Mouse (Mus musculus) retina, postnatal 7 days (tissue): ENCODE results near the gene Rint1.
"Not testable (repeated sequence)": the region's sequence is repeated elsewhere in the genome, so short reads cannot be mapped to it uniquely, and the experiment has no call there.

ENCODE experiments used
- DNase-seq: peaks from one replicate; pipeline ENCODE4 v3.0.0-alpha.2; 2012; ENCODE audit warnings: low read depth, low spot score

Rint1 gene

GRCm38 (mm10) chr5:23826321-23827004 lies 39.0 kb downstream of the Rint1 start:
- peak; percentile 50 for DNase-seq

- DNase-seq = no peak
Measured at GRCm38 (mm10) chr5:23830897-23831752, 43.6 kb downstream of the Rint1 start.

GRCm38 (mm10) chr5:23835691-23836090 lies 48.2 kb downstream of the Rint1 start:
- DNase-seq = not testable (repeated sequence)

- no peak for DNase-seq
Measured at GRCm38 (mm10) chr5:23838158-23838557, 50.6 kb downstream of the Rint1 start.

- DNase-seq = peak; percentile 93
Measured at GRCm38 (mm10) chr5:23843674-23844530, 56.4 kb downstream of the Rint1 start, which contains the start of gene Tomm7. Gene Tomm7 (minus strand): TSS chr5:23844161.

GRCm38 (mm10) chr5:23844531-23844841 lies 57.0 kb downstream of the Rint1 start:
- DNase-seq = no peak

- no peak for DNase-seq
Measured at GRCm38 (mm10) chr5:23845141-23845540, 57.6 kb downstream of the Rint1 start.

- peak; percentile 72 for DNase-seq
Measured at GRCm38 (mm10) chr5:23850345-23851159, 63.0 kb downstream of the Rint1 start.

- not testable (repeated sequence) for DNase-seq
Measured at GRCm38 (mm10) chr5:23851160-23851555, 63.6 kb downstream of the Rint1 start.

GRCm38 (mm10) chr5:23852916-23853315 lies 65.4 kb downstream of the Rint1 start:
- not testable (repeated sequence) for DNase-seq

- no peak for DNase-seq
Measured at GRCm38 (mm10) chr5:23855484-23855883, 68.0 kb downstream of the Rint1 start.

GRCm38 (mm10) chr5:23856164-23856563 lies 68.7 kb downstream of the Rint1 start:
- DNase-seq = no peak

GRCm38 (mm10) chr5:23857189-23857588 lies 69.7 kb downstream of the Rint1 start:
- no peak for DNase-seq

- no peak for DNase-seq
Measured at GRCm38 (mm10) chr5:23858001-23858400, 70.5 kb downstream of the Rint1 start.

- no peak for DNase-seq
Measured at GRCm38 (mm10) chr5:23858643-23859042, 71.1 kb downstream of the Rint1 start.

- no peak for DNase-seq
Measured at GRCm38 (mm10) chr5:23859087-23859718, 71.7 kb downstream of the Rint1 start.

GRCm38 (mm10) chr5:23859896-23860295 lies 72.4 kb downstream of the Rint1 start:
- DNase-seq = no peak

- DNase-seq = no peak
Measured at GRCm38 (mm10) chr5:23861721-23862120, 74.2 kb downstream of the Rint1 start.

GRCm38 (mm10) chr5:23862291-23862690 lies 74.8 kb downstream of the Rint1 start:
- DNase-seq = no peak

- DNase-seq = no peak
Measured at GRCm38 (mm10) chr5:23863166-23864053, 75.9 kb downstream of the Rint1 start.
